Mouse (Mus musculus) myocyte (in vitro differentiated cells): ENCODE measurements around the gene Myl4.

Experiments used
- CEBPB ChIP-seq: IDR thresholded peaks from 2 replicates; pipeline ENCODE4 v1.6.1; 2011; ENCODE audit warnings: mild to moderate bottlenecking, moderate library complexity; ENCODE audit not compliant: poor library complexity, insufficient read depth, severe bottlenecking
- E2F4 ChIP-seq: IDR thresholded peaks from one replicate; pipeline ENCODE4 v1.6.1; 2011; ENCODE audit warnings: mild to moderate bottlenecking, control low read depth, moderate library complexity; ENCODE audit not compliant: insufficient read depth
- MAX ChIP-seq: IDR thresholded peaks from one replicate; pipeline ENCODE4 v1.6.1; 2011; ENCODE audit warnings: low read depth, mild to moderate bottlenecking, control low read depth
- MYOG ChIP-seq, 3 experiments: IDR thresholded peaks; one replicate each; pipeline ENCODE4 v1.6.1; 2011; ENCODE audit warnings: control low read depth in 2 of 3, low read depth in 2 of 3, mild to moderate bottlenecking in 2 of 3; ENCODE audit not compliant: insufficient read length in 2 of 3, control insufficient read depth in 1 of 3, insufficient read depth in 1 of 3
- POLR2A ChIP-seq: IDR thresholded peaks from one replicate; pipeline ENCODE4 v1.6.1; 2011; ENCODE audit warnings: low read depth, mild to moderate bottlenecking, control low read depth, moderate library complexity; ENCODE audit not compliant: insufficient read length
- POLR2AphosphoS2 ChIP-seq: IDR thresholded peaks from one replicate; pipeline ENCODE4 v1.6.1; 2011; ENCODE audit warnings: low read depth, control low read depth; ENCODE audit not compliant: insufficient read length
- SRF ChIP-seq: IDR thresholded peaks from one replicate; pipeline ENCODE4 v1.6.1; 2011; ENCODE audit warnings: low read depth; ENCODE audit not compliant: control insufficient read depth, insufficient read length
- TCF12 ChIP-seq: IDR thresholded peaks from one replicate; pipeline ENCODE4 v1.6.1; 2011; ENCODE audit warnings: mild to moderate bottlenecking, control low read depth; ENCODE audit not compliant: poor library complexity, insufficient read depth, severe bottlenecking
- TCF3 ChIP-seq: IDR thresholded peaks from one replicate; pipeline ENCODE4 v1.6.1; 2011; ENCODE audit warnings: low read depth, control low read depth; ENCODE audit not compliant: insufficient read length
- USF1 ChIP-seq: IDR thresholded peaks from one replicate; pipeline ENCODE4 v1.6.1; 2011; ENCODE audit warnings: low read depth, mild to moderate bottlenecking, control low read depth, moderate library complexity

- TF ChIP-seq E2F4 (no peak), POLR2A (no peak), MAX (no peak), SRF (no peak), CEBPB (no peak), USF1 (no peak), TCF12 (no peak), MYOG (IDR thresholded peaks at IDR 0.05; ENCODE audit: control insufficient read depth in 1 of 3, insufficient read depth in 1 of 3, insufficient read length in 2 of 3, low read depth in 2 of 3) (no peak), POLR2AphosphoS2 (peak; percentile 64), TCF3 (no peak)
Observed at GRCm38 (mm10) chr11:104582630-104583364, 32.3 kb downstream of the Myl4 start.
